12 mouse cellular contexts compared by ENCODE assay signal in the genomic region with DNA sequence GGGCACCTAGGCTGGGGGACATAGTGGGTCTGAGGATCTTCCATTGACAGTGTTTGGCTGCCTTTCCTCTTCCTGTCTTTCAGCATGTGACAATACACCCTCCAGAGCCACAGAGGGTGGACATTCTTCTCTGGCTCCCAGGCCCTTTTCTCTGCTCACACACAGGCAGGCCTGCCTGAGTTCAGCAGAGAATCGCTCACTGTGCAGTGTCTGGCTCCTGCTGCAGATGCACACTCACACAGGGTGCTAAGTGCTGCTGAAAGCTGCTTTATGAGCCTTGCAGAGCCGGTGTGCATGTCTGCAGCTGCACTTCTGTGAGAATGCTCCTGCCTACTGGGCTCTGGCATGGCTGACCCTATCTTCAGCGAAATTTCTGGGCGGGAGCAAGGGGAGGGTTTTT. TPM values are rescaled to one million over a fixed set of nuclear protein-coding genes. Genes with fewer than 3 reads are reported as not detected.
DNase-seq lines count a peak whose midpoint lies in the region; ATAC-seq and TF ChIP-seq lines count a peak whose summit lies in the region.
"Had no signal": no experiment of that assay in that cellular context is flagged by ENCODE, and none has a peak within 500 bp of the region (broad histone marks: within the 10 kb centered on the region; RNA-seq: fewer than 3 reads in every experiment).

No protein-coding gene starts in this region.

- H3K4me1 ChIP-seq in hindbrain, embryonic 10.5 days (replicated peaks): peaks cover 8% of the 10 kb centered on the region
- H3K4me1 ChIP-seq in hindbrain, embryonic 12.5 days: 0 out of 2 replicates have a peak, but pooled peaks cover 2% of the 10 kb centered on the region
- H3K4me1 ChIP-seq in neural tube, embryonic 12.5 days: 0 out of 2 replicates have a peak, but pooled peaks cover 4% of the 10 kb centered on the region
- 0 out of 2 replicates have a peak, but pooled peaks cover 2% of the 10 kb centered on the region for H3K4me1 ChIP-seq in hindbrain, embryonic 14.5 days (replicated peaks; ENCODE audit: control insufficient read depth, insufficient read depth, low read length)
- no peaks in the 10 kb centered on the region for H3K4me1 ChIP-seq in midbrain, postnatal 0 days (ENCODE audit: insufficient read depth, low read length)
- H3K4me1 ChIP-seq: liver, embryonic 12.5 days had no signal

- WGBS in hindbrain, embryonic 10.5 days: 73% methylated on average over 4 of the region's 4 CpGs
- WGBS in hindbrain, embryonic 12.5 days: 60% methylated on average over 4 of the region's 4 CpGs
- 58% methylated on average over 4 of the region's 4 CpGs for WGBS in neural tube, embryonic 12.5 days
- 55% methylated on average over 4 of the region's 4 CpGs for WGBS in hindbrain, embryonic 14.5 days
- WGBS in midbrain, postnatal 0 days: 58% methylated on average over 4 of the region's 4 CpGs

- H3K27me3 ChIP-seq in hindbrain, embryonic 10.5 days (ENCODE audit: insufficient read depth, poor library complexity, severe bottlenecking): no peaks in the 10 kb centered on the region
- no peaks in the 10 kb centered on the region for H3K27me3 ChIP-seq in hindbrain, embryonic 12.5 days
- H3K27me3 ChIP-seq in neural tube, embryonic 12.5 days (replicated peaks): no peaks in the 10 kb centered on the region
- H3K27me3 ChIP-seq in hindbrain, embryonic 14.5 days (ENCODE audit: control insufficient read depth, insufficient read depth, low read length): no peaks in the 10 kb centered on the region
- no peaks in the 10 kb centered on the region for H3K27me3 ChIP-seq in midbrain, postnatal 0 days (ENCODE audit: insufficient read depth, low read length)
- H3K27me3 ChIP-seq: liver, embryonic 12.5 days had no signal

- no peak; the same call in 1 of the 2 replicates for ATAC-seq in hindbrain, embryonic 12.5 days (ENCODE audit: low FRiP score)
- ATAC-seq in neural tube, embryonic 12.5 days (ENCODE audit: low FRiP score, low read depth): 0 out of 2 replicates have a peak, but pooled peaks have one; percentile 25
- peak; percentile 51; the same call in 1 of the 2 replicates for ATAC-seq in hindbrain, embryonic 14.5 days (ENCODE audit: low FRiP score)
- ATAC-seq in midbrain, postnatal 0 days (ENCODE audit: low FRiP score): peak; percentile 65; the same call in 1 of the 2 replicates
- ATAC-seq: intestine, postnatal 0 days; liver, embryonic 12.5 days had no signal

- H3K27ac ChIP-seq in hindbrain, embryonic 10.5 days: 0 out of 2 replicates have a peak overlapping the region, but pooled peaks have one; percentile 29
- no peak overlapping the region for H3K27ac ChIP-seq in hindbrain, embryonic 12.5 days
- H3K27ac ChIP-seq in neural tube, embryonic 12.5 days: no peak overlapping the region
- no peak overlapping the region for H3K27ac ChIP-seq in hindbrain, embryonic 14.5 days
- no peak overlapping the region for H3K27ac ChIP-seq in midbrain, postnatal 0 days (ENCODE audit: low read depth, low read length)
- H3K27ac ChIP-seq: liver, embryonic 12.5 days had no signal

- no peak for DNase-seq in hindbrain, embryonic 10.5 days (ENCODE audit: low spot score)
- DNase-seq in neural tube, embryonic 10.5 days (ENCODE audit: extremely low spot score, low spot score): no peak
- DNase-seq in hindbrain, embryonic 14.5 days (ENCODE audit: low spot score): no peak
- peak; percentile 32 for DNase-seq in midbrain, postnatal 0 days (ENCODE audit: low spot score)
- no peak for DNase-seq in retina, postnatal 1 day
- DNase-seq in thymus, postnatal 14 days: no peak
- DNase-seq: adrenal gland, postnatal 36 days; cerebellum, adult 8-10 months had no signal

- TF ChIP-seq CTCF in midbrain, postnatal 0 days (IDR thresholded peaks at IDR 0.05): no peak

- H3K36me3 ChIP-seq in hindbrain, embryonic 10.5 days: no peaks in the 10 kb centered on the region
- no peaks in the 10 kb centered on the region for H3K36me3 ChIP-seq in hindbrain, embryonic 12.5 days
- no peaks in the 10 kb centered on the region for H3K36me3 ChIP-seq in neural tube, embryonic 12.5 days
- H3K36me3 ChIP-seq in hindbrain, embryonic 14.5 days (replicated peaks; ENCODE audit: control insufficient read depth, insufficient read depth): no peaks in the 10 kb centered on the region
- H3K36me3 ChIP-seq in midbrain, postnatal 0 days (ENCODE audit: insufficient read depth, low read length): no peaks in the 10 kb centered on the region
- H3K36me3 ChIP-seq: liver, embryonic 12.5 days had no signal

- no peaks in the 10 kb centered on the region for H3K9me3 ChIP-seq in hindbrain, embryonic 10.5 days
- no peaks in the 10 kb centered on the region for H3K9me3 ChIP-seq in hindbrain, embryonic 12.5 days (replicated peaks)
- H3K9me3 ChIP-seq in neural tube, embryonic 12.5 days: no peaks in the 10 kb centered on the region
- H3K9me3 ChIP-seq in hindbrain, embryonic 14.5 days (ENCODE audit: control insufficient read depth, low read length): no peaks in the 10 kb centered on the region
- H3K9me3 ChIP-seq in midbrain, postnatal 0 days (ENCODE audit: low read length): no peaks in the 10 kb centered on the region
- H3K9me3 ChIP-seq: liver, embryonic 12.5 days had no signal

- no peak overlapping the region for H3K4me2 ChIP-seq in hindbrain, embryonic 12.5 days (replicated peaks)
- H3K4me2 ChIP-seq in neural tube, embryonic 12.5 days (replicated peaks): no peak overlapping the region
- H3K4me2 ChIP-seq in hindbrain, embryonic 14.5 days (replicated peaks): no peak overlapping the region
- no peak overlapping the region for H3K4me2 ChIP-seq in midbrain, postnatal 0 days (ENCODE audit: low read depth, low read length, poor library complexity, severe bottlenecking)
- H3K4me2 ChIP-seq: liver, embryonic 12.5 days had no signal

- H3K9ac ChIP-seq in hindbrain, embryonic 12.5 days: no peak overlapping the region
- H3K9ac ChIP-seq in neural tube, embryonic 12.5 days: no peak overlapping the region
- H3K9ac ChIP-seq in hindbrain, embryonic 14.5 days: no peak overlapping the region
- H3K9ac ChIP-seq in midbrain, postnatal 0 days (replicated peaks; ENCODE audit: low read length, poor library complexity, severe bottlenecking): no peak overlapping the region
- H3K9ac ChIP-seq: liver, embryonic 12.5 days had no signal

- H3K4me3 ChIP-seq in hindbrain, embryonic 10.5 days: no peak overlapping the region
- H3K4me3 ChIP-seq in hindbrain, embryonic 12.5 days: no peak overlapping the region
- H3K4me3 ChIP-seq in neural tube, embryonic 12.5 days: no peak overlapping the region
- no peak overlapping the region for H3K4me3 ChIP-seq in hindbrain, embryonic 14.5 days (replicated peaks; ENCODE audit: low read length)
- no peak overlapping the region for H3K4me3 ChIP-seq in midbrain, postnatal 0 days (ENCODE audit: low read depth, low read length)
- H3K4me3 ChIP-seq: liver, embryonic 12.5 days had no signal

RNA-seq across cellular contexts. Expression of gene Flrt2, which starts 52.3 kb away (rescaled TPM):
- 22.0 and 25.0 TPM in 2 replicates for polyA plus RNA-seq in hindbrain, embryonic 10.5 days (2016; fragmentation: Nextera tagmentation; extraction: Ambion mirVana)
- polyA plus RNA-seq in hindbrain, embryonic 12.5 days (2016; fragmentation: Nextera tagmentation; extraction: Ambion mirVana): 50.9 and 61.4 TPM in 2 replicates
- 31.6 and 31.8 TPM in 2 replicates for polyA plus RNA-seq in neural tube, embryonic 12.5 days (2016; fragmentation: Nextera tagmentation; extraction: Ambion mirVana)
- polyA plus RNA-seq in hindbrain, embryonic 14.5 days (2014; fragmentation: Nextera tagmentation; extraction: Ambion mirVana): 33.5 and 34.8 TPM in 2 replicates
- 44.6 and 49.0 TPM in 2 replicates for total RNA-seq in midbrain, postnatal 0 days (2014; rRNA removed)
- 12.3 and 12.8 TPM in 2 replicates for polyA plus RNA-seq in midbrain, postnatal 0 days (2015; fragmentation: Nextera tagmentation; extraction: Ambion mirVana)
